Mouse (Mus musculus): ENCODE measurements around the gene Dcn. TPM values are rescaled to one million over a fixed set of nuclear protein-coding genes. Genes with fewer than 3 reads are reported as not detected.

Dcn gene
- polyA plus RNA-seq, 1 experiment from 2014 or later, result 70.9 TPM

Other genes with a start within 250 kb of the Dcn start
- gene Lum, start 85.5 kb downstream of the Dcn start, polyA plus RNA-seq (2015; fragmentation: Nextera tagmentation; extraction: Ambion mirVana), result 26.4 and 26.6 TPM in 2 replicates
- gene Kera, start 127.3 kb downstream of the Dcn start, polyA plus RNA-seq (2015; fragmentation: Nextera tagmentation; extraction: Ambion mirVana), result 0.19 and 0.25 TPM in 2 replicates
- not detected in 2 replicates for gene Epyc, start 164.5 kb downstream of the Dcn start, polyA plus RNA-seq (2015; fragmentation: Nextera tagmentation; extraction: Ambion mirVana)
- not detected in 2 replicates for gene Ccer1, start 213.4 kb downstream of the Dcn start, polyA plus RNA-seq (2015; fragmentation: Nextera tagmentation; extraction: Ambion mirVana)
- gene C030005K15Rik, start 247.1 kb downstream of the Dcn start, polyA plus RNA-seq (2015; fragmentation: Nextera tagmentation; extraction: Ambion mirVana), result not detected in 2 replicates